Comparison of ENCODE assay signal across 11 mouse cellular contexts in genomic region chr13:24253551-24253950, GRCm38 (mm10).
"Had no signal": no experiment of that assay in that cellular context is flagged by ENCODE, and none has a peak within 500 bp of the region (broad histone marks: within the 10 kb centered on the region; RNA-seq: fewer than 3 reads in every experiment).

No protein-coding gene starts in this region.

- H3K4me3 ChIP-seq: liver, embryonic 13.5 days; megakaryocyte, embryonic 14.5 days; midbrain, embryonic 10.5 days; midbrain, embryonic 13.5 days; myocyte; neural tube, embryonic 13.5 days had no signal

- ATAC-seq: midbrain, embryonic 13.5 days; midbrain, embryonic 16.5 days had no signal

- H3K4me1 ChIP-seq: midbrain, embryonic 13.5 days; neural tube, embryonic 13.5 days had no signal

- H3K27me3 ChIP-seq: liver, embryonic 13.5 days; midbrain, embryonic 13.5 days; neural tube, embryonic 13.5 days had no signal

- H3K9ac ChIP-seq: liver, embryonic 13.5 days; midbrain, embryonic 13.5 days; neural tube, embryonic 13.5 days had no signal

- DNase-seq: kidney, adult 11 months; lung, adult 2 months; thymus, adult 18-20 months; thymus, postnatal 36 days had no signal

- H3K27ac ChIP-seq: liver, embryonic 13.5 days; midbrain, embryonic 10.5 days; midbrain, embryonic 13.5 days; neural tube, embryonic 13.5 days had no signal

- H3K36me3 ChIP-seq: liver, embryonic 13.5 days; midbrain, embryonic 10.5 days; midbrain, embryonic 13.5 days; neural tube, embryonic 13.5 days had no signal

- H3K9me3 ChIP-seq: liver, embryonic 13.5 days; megakaryocyte, embryonic 14.5 days; midbrain, embryonic 10.5 days; midbrain, embryonic 13.5 days; neural tube, embryonic 13.5 days had no signal

- H3K4me2 ChIP-seq: liver, embryonic 13.5 days; midbrain, embryonic 13.5 days; neural tube, embryonic 13.5 days had no signal
